Mouse (Mus musculus) heart, embryonic 10.5 days (tissue): ENCODE measurements at regions not wholly inside any gene's neighbourhood (a gene's known extent, or its start where the extent isn't known, plus 50 kb on each side); places are given as distances from the start of the nearest gene placed in this dataset.
A peak's percentile ranks its signal among the peaks of the same experiment; 100 is the strongest.

ENCODE experiments used
- DNase-seq: peaks from one replicate; pipeline ENCODE4 v3.0.0-alpha.2; 2017; ENCODE audit warnings: low spot score
- H3K27ac ChIP-seq: fragments of 300-500 bp; sonication (generic); 2 replicates; pipeline ENCODE4 v1.5.1; 2016; ENCODE audit warnings: mild to moderate bottlenecking
- H3K27me3 ChIP-seq: fragments of 300-500 bp; sonication (generic); 2 replicates; pipeline ENCODE4 v1.6.1; 2016; ENCODE audit warnings: mild to moderate bottlenecking; ENCODE audit not compliant: poor library complexity, insufficient read depth, severe bottlenecking
- H3K36me3 ChIP-seq: fragments of 300-500 bp; sonication (generic); 2 replicates; pipeline ENCODE4 v1.6.1; 2016; ENCODE audit warnings: mild to moderate bottlenecking, moderate library complexity
- H3K4me1 ChIP-seq: fragments of 300-500 bp; sonication (generic); 2 replicates; pipeline ENCODE4 v1.6.1; 2016; ENCODE audit warnings: mild to moderate bottlenecking
- H3K4me3 ChIP-seq: fragments of 300-500 bp; sonication (generic); 2 replicates; pipeline ENCODE4 v1.5.1; 2016; ENCODE audit warnings: mild to moderate bottlenecking, moderate library complexity
- H3K9me3 ChIP-seq: fragments of 300-500 bp; sonication (generic); 2 replicates; pipeline ENCODE4 v1.6.1; 2016; ENCODE audit warnings: mild to moderate bottlenecking, moderate library complexity
- WGBS: fragments of 180-500 bp; shearing (Covaris S2); methylation state at CpG from one replicate; pipeline ENCODE4 v1.1.7; 2016; 5-methylcytosine and 5-hydroxymethylcytosine counted together

DNA sequence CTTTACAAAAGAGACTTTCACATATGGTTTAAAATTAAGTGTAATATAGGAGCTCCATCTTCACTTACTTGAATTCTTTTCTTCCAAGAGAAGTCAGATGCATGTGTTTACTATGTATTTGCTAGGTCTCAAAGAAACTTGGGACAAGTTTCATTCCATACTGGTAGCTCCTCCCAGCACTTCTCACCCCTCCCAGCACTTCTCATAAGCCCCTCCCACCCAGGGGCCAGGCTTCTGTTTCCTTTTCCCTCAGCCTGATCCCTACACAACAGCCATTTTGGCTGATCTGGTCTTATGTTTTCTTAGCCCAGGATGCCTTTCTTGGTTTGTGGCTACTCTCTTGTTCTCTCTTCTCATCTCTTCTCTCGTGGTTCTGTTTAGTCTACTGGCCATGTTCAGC is 76.2 kb upstream of the Tab2 start:
- Histone ChIP-seq H3K27me3 (no peaks in the 10 kb centered on the region), H3K9me3 (no peaks in the 10 kb centered on the region), H3K27ac (no peak overlapping the region), H3K4me1 (peaks cover 22% of the 10 kb centered on the region), H3K4me3 (no peak overlapping the region), H3K36me3 (no peaks in the 10 kb centered on the region)
- 82% methylated on average over 1 of the region's 1 CpGs for WGBS
- DNase-seq, result no peak

DNA sequence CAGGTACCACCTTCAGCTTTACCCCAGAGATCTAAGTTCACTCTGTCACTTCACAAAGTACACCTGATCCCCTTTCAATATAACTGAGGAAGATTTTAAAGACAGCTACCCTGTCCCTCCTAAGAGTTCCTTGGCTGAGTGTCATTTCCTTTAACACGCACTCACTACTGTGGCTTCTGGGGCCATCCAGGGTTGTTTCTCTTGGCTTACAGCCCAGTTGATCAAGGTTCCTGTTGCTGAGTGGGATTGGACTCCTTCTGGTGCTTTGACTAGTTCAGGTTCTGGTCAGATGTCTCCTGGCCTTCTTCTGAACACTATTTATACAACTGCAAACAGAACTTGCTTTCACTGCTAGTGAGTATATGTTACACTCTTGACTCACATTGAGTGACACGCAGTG is 72.8 kb upstream of the Tab2 start:
- Histone ChIP-seq H3K4me3 (no peak overlapping the region), H3K27me3 (no peaks in the 10 kb centered on the region), H3K9me3 (no peaks in the 10 kb centered on the region), H3K27ac (no peak overlapping the region; the same call in 1 of the 2 replicates), H3K4me1 (peaks cover 13% of the 10 kb centered on the region), H3K36me3 (no peaks in the 10 kb centered on the region)
- no peak for DNase-seq
- WGBS, result 54% methylated on average over 2 of the region's 2 CpGs

DNA sequence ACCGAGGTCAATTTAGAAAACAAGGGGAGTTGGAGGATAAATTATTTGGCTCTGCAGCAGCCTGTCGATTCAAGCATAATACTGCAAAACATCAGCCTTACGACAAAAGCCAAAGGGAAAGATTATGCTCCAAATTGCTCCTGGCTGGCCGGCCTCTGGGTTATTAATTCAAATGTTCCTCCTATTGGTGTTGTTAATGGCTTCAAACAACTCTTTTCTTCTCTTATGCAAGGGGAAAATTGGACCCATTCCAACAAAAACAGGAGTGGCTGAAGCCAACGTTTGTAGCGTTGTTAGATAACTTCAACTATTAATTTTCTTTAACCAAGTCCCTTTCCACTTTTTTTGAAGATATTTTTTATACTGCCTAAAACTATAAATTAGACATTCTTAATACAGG is 71.0 kb upstream of the Tab2 start:
- H3K36me3 ChIP-seq, result no peaks in the 10 kb centered on the region
- WGBS, result 66% methylated on average over 6 of the region's 6 CpGs
- no peak overlapping the region for H3K27ac ChIP-seq
- no peaks in the 10 kb centered on the region for H3K9me3 ChIP-seq
- H3K27me3 ChIP-seq, result no peaks in the 10 kb centered on the region
- DNase-seq, result no peak
- no peak overlapping the region for H3K4me3 ChIP-seq
- peaks cover 15% of the 10 kb centered on the region for H3K4me1 ChIP-seq

DNA sequence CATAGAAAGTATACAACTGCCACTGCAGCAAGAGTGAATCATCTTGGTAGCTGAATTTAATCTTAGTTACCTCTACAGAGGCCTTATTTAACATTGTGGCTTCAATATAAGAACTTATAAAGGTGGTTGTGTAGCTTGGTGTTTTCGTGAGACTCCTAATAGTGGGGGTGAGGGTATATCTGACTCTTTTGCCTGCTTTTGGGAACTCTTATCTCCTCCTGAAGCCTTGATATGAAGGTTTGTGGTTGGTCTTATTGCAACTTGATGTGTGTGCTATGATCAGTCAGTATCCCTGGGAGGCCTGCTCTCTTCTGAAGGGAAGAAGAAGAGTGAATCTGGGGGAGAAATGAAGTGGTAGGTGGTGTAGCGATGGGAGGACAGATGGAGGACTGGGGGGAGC is 67.7 kb upstream of the Tab2 start:
- Histone ChIP-seq H3K27me3 (no peaks in the 10 kb centered on the region), H3K36me3 (no peaks in the 10 kb centered on the region), H3K4me1 (peaks cover 15% of the 10 kb centered on the region), H3K9me3 (no peaks in the 10 kb centered on the region), H3K4me3 (no peak overlapping the region), H3K27ac (no peak overlapping the region)
- 79% methylated on average over 2 of the region's 2 CpGs for WGBS
- no peak for DNase-seq

DNA sequence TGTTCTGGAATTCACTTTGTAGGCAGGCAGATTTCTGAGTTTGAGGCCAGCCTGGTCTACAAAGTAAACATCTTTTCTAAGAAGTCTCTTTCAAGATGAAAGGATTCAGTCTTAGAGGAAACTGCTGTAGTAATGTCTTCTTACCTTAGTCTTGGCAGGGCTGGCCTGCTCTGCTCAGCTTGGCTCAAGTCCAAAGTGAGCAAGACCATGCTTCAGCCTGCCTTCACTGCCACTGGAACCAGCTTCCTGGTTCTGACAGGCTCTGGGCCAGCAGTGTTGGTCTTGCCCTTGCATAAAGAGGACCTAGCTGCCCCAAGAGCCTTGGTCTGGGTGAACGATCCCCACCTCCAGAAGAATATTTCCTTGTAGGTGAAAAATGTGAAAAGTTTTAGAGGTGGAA is 65.9 kb upstream of the Tab2 start:
- 72% methylated on average over 1 of the region's 1 CpGs for WGBS
- Histone ChIP-seq H3K9me3 (no peaks in the 10 kb centered on the region), H3K4me1 (peaks cover 12% of the 10 kb centered on the region), H3K4me3 (no peak overlapping the region), H3K27me3 (no peaks in the 10 kb centered on the region), H3K36me3 (no peaks in the 10 kb centered on the region), H3K27ac (no peak overlapping the region)
- DNase-seq, result no peak

DNA sequence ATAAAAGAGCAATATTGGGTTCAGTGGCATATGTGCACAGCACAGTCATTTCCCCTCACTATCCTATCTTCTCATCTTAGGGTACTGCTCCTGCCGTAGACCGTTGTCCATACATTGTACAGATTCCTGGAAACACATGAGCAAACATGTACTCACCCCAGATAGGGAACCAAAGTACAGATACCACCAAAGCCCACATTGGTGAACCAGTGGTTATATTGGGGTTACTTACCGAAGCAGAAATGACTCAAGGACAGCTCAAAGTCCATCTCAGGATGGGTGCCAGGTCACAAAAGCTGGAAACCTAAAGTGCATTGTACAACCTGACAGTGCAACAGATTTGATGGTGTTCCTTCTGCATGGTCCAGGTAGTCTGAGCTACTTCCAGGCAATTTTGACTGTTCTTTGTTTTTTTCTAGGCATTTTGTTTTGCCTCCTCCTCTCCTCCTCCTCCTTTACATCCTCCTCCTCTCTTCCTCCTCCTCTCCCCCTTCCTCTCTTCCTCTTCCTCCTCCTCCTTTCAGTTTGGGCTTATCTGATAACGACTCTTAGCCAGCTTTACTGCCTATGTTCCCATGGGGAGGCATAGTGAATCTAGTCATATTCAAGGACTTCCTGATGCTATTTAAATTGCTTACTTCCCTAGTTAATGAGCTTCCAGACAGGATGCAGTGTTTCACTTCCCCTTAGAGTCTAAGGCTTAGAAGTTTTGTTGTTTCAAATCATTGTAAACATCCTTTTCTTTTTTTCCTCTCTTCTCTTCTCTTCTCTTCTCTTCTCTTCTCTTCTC is 65.1 kb upstream of the Tab2 start:
- Histone ChIP-seq H3K9me3 (no peaks in the 10 kb centered on the region), H3K36me3 (no peaks in the 10 kb centered on the region), H3K4me1 (peaks cover 11% of the 10 kb centered on the region), H3K4me3 (no peak overlapping the region), H3K27me3 (no peaks in the 10 kb centered on the region), H3K27ac (no peak overlapping the region)
- no peak for DNase-seq
- WGBS, result 67% methylated on average over 4 of the region's 4 CpGs

DNA sequence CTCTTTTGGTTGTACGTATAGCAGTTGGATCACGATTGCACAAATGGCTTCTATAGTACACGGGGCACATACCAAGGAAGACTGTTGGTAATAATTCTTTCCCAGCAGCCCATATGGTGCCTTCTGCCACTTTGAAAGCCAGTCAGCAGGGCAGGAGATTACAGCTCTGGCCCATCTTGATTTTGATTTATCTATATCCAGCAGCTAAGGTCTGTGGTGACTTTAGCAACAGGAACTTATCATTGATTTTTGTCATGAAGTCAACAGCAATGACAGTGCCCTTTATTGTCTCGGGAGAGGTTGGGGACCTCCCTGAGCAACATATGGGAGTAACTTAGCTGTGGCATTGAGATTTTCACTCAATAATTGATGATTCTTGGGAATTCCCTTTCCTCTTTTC is 64.1 kb upstream of the Tab2 start:
- no peak for DNase-seq
- Histone ChIP-seq H3K27me3 (no peaks in the 10 kb centered on the region), H3K9me3 (no peaks in the 10 kb centered on the region), H3K4me3 (no peak overlapping the region), H3K27ac (no peak overlapping the region), H3K4me1 (peaks cover 14% of the 10 kb centered on the region), H3K36me3 (no peaks in the 10 kb centered on the region)
- WGBS, result 75% methylated on average over 4 of the region's 4 CpGs

DNA sequence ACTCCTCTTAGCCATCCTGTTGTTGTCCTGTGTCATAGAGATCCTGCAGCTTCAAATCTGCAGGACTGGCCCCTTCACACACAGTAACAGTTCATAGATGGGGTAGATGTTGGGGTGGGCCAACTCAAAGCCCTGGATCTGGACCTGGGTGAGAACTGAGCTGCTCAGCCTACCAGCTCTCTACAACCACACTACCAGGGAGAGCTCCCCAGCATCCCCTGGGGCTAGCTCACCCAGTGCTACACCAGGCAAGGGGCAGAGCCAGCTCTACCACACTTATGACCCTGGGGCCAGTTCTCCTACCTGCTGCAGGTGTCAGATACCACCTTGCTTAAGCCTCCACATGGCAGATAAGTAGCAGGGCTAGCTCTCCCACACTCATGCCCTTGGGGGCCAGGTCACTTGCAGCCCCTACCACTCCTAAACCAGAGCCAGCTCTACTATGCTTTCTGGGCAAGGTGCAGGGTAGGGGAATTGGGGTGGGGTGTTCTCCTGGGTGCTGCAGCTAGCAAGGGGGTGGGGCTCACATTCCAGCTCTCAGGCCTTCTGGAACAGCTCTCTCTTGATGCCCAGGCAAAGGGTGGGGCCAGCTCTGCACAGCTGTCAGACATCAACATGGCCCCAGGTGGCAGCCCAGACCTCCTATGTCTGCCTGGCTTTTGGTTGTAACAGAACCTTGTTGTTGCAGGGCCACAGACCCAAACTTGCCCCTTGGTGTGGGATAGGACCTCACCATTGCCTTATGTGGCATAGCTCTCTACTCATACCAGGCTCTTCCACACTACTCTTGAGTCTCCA is 62.4 kb upstream of the Tab2 start:
- no peak for DNase-seq

DNA sequence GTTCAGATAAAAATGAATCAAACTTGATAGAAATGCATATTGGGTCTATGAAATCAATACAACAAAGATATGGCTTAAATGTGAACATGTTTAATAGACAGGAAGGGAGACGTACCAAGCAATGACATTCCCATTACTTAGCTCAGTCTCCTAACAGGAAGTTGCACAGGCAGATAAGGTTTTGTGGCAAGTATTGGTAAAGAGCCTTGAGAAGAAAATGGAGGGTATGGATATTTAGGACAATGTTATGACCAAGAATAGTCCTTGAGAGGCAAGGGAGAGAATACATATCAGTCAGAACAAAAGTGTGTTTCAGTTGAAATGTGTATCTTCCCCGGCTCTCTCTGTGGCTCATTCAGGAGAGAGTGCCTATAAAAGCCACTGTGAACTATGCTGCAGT is 60.7 kb upstream of the Tab2 start:
- Histone ChIP-seq H3K27ac (no peak overlapping the region), H3K9me3 (no peaks in the 10 kb centered on the region), H3K36me3 (no peaks in the 10 kb centered on the region), H3K4me3 (no peak overlapping the region), H3K4me1 (peaks cover 30% of the 10 kb centered on the region), H3K27me3 (no peaks in the 10 kb centered on the region)
- 69% methylated on average over 2 of the region's 2 CpGs for WGBS
- DNase-seq, result no peak

More for the DNA sequence above, 62.4 kb upstream of the Tab2 start:
- Histone ChIP-seq H3K4me1 (peaks cover 27% of the 10 kb centered on the region), H3K27ac (peak overlapping the region; percentile 16; the same call in 1 of the 2 replicates), H3K9me3 (no peaks in the 10 kb centered on the region), H3K27me3 (no peaks in the 10 kb centered on the region), H3K4me3 (no peak overlapping the region), H3K36me3 (no peaks in the 10 kb centered on the region)

DNA sequence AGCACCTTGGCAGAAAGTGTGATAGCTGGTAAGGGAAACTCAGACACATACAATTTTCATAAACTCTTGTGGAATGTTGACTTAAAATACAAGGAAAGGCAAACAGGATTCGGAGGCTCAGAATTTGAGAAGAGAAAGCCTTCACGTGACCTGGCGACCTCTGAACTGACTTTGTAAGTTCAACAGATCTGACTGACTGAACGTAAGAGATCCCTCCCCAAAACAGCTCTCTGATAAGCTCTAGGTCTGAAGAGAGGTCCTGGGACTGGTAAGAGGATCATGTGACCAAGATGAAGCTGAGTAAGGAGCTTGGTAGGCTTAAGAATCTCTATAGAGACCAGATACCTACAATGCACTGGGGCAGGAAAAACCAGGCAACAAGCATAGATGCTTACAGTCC is 55.7 kb upstream of the Tab2 start:
- no peaks in the 10 kb centered on the region for H3K27me3 ChIP-seq
- no peaks in the 10 kb centered on the region for H3K9me3 ChIP-seq
- H3K4me1 ChIP-seq, result peaks cover 32% of the 10 kb centered on the region
- DNase-seq, result no peak
- H3K36me3 ChIP-seq, result no peaks in the 10 kb centered on the region
- no peak overlapping the region for H3K27ac ChIP-seq
- 40% methylated on average over 4 of the region's 4 CpGs for WGBS
- H3K4me3 ChIP-seq, result no peak overlapping the region

DNA sequence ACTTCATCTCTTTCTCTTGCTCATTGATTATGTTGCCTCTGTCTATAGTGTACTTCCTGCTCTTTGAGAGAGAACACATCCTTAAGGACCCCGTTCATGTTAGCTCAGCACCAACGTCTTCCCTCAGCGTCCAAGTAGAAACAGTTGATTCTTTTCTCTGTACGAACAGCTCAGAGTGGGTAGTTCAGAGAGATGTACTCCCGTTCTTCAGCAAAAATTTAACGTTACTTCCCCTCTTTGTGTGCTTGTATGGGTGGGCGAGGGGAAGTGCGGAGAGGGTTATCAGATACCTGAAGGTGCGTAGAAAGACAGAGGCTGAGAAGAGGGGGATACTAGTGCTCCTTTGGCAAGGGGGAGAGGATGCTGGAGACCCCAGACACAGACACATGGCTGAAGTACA is 55.1 kb upstream of the Tab2 start:
- Histone ChIP-seq H3K9me3 (no peaks in the 10 kb centered on the region), H3K36me3 (no peaks in the 10 kb centered on the region), H3K4me3 (no peak overlapping the region), H3K4me1 (peaks cover 30% of the 10 kb centered on the region), H3K27me3 (no peaks in the 10 kb centered on the region), H3K27ac (no peak overlapping the region)
- no peak for DNase-seq
- WGBS, result 78% methylated on average over 9 of the region's 9 CpGs

DNA sequence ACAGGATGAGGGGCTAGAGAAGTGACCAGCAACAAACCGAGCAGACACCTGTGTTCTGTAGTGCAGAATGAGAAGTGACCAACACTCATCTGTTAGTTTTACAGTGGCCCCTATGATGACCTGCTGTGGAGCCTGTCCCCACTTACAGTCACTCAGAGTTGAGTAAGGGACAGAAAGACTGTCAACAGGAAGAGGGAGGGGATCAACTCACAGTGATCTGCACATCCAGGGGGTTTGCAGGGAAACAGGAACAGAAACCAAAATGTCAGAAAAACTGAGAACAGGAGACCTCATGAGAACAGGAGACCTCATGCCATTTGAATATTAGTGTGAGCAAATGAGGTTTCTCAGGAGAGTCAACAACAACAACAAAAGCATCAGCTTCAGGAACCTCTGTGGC is 53.8 kb upstream of the Tab2 start:
- Histone ChIP-seq H3K4me1 (peaks cover 24% of the 10 kb centered on the region), H3K4me3 (no peak overlapping the region), H3K27me3 (no peaks in the 10 kb centered on the region), H3K27ac (no peak overlapping the region), H3K9me3 (no peaks in the 10 kb centered on the region), H3K36me3 (no peaks in the 10 kb centered on the region)
- 68% methylated on average over 1 of the region's 1 CpGs for WGBS
- no peak for DNase-seq

DNA sequence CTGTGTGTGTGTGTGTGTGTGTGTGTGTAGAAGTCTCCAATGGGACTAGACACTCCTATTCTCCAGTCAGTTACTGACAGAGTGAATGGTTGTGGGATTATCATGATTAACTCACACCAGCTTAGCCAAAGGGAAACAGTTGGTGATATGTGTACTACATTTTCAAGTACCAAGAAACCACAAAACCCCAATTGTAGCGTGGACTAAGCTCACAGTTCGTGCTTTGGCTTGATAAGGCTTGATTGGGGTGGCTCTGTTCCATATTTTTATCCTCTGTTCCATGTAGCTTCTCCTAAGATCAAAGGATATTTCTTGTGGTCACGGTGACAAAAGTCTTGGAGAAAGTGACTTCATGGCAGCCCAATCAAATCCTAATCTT is 51.9 kb upstream of the Tab2 start:
- DNase-seq, result no peak
- no peaks in the 10 kb centered on the region for H3K36me3 ChIP-seq

More for the DNA sequence above, 51.9 kb upstream of the Tab2 start:
- Histone ChIP-seq H3K9me3 (no peaks in the 10 kb centered on the region), H3K4me3 (no peak overlapping the region), H3K27ac (no peak overlapping the region), H3K4me1 (peaks cover 13% of the 10 kb centered on the region), H3K27me3 (no peaks in the 10 kb centered on the region)
- 66% methylated on average over 3 of the region's 3 CpGs for WGBS
